Mouse (Mus musculus): ENCODE data around the gene Phkg2.

DNA sequence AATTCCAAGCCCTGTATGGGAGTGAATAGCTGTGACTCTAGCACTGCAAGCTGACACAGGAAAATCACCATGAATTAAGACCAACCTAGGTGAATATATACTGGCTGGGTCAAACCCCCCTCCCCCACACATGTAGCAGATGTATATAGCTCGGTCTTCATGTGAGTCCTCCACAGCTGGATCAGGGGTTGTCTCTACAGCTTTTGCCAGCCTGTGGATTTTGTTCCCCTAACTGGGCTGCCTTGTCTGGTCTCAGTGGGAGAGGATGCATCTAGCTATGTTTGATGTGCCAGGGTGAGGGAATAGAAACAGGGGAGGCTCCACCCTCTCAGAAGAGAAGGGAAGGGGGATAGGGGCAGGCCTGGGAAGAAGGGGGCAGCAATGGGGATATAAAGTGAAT, 43.2 kb downstream of the Phkg2 start:
- no peak for TF ChIP-seq HCFC1 (IDR thresholded peaks at IDR 0.05; ENCODE audit: borderline replicate concordance, insufficient read depth, low read length)
- TF ChIP-seq CHD2 (IDR thresholded peaks at IDR 0.05; ENCODE audit: low read depth, low read length), result no peak
- no peak for TF ChIP-seq ZNF384 (IDR thresholded peaks at IDR 0.05; ENCODE audit: low read depth, low read length)
- no peak for TF ChIP-seq ZC3H11A (IDR thresholded peaks at IDR 0.05; ENCODE audit: borderline replicate concordance, low read depth, low read length)

Data from ES-E14 (cell line).